Mouse (Mus musculus) lung, embryonic 14.5 days (tissue): ENCODE measurements around the gene Stk38l. TPM values are rescaled to one million over a fixed set of nuclear protein-coding genes. Genes with fewer than 3 reads are reported as not detected.
A peak's percentile ranks its signal among the peaks of the same experiment; 100 is the strongest.

Experiments used
- ATAC-seq: fragments of 200-750 bp; cut with Nextera tagmentation; 2 replicates; pipeline ENCODE4 v1.8.0; 2017; ENCODE audit warnings: mild to moderate bottlenecking, moderate TSS enrichment, moderate library complexity; ENCODE audit not compliant: insufficient read depth
- DNase-seq: peaks from one replicate; pipeline ENCODE4 v3.0.0-alpha.2; 2015
- H3K27ac ChIP-seq: fragments of 300-500 bp; sonication (generic); 2 replicates; pipeline ENCODE4 v1.5.1; 2014; ENCODE audit warnings: low read depth, mild to moderate bottlenecking, moderate library complexity
- H3K27me3 ChIP-seq: fragments of 300-500 bp; sonication (generic); 2 replicates; pipeline ENCODE4 v1.6.1; 2014; ENCODE audit warnings: low read length, control low read depth; ENCODE audit not compliant: insufficient read depth
- H3K36me3 ChIP-seq: fragments of 300-500 bp; sonication (generic); 2 replicates; pipeline ENCODE4 v1.6.1; 2014; ENCODE audit warnings: control low read depth; ENCODE audit not compliant: insufficient read depth
- H3K4me1 ChIP-seq: fragments of 300-500 bp; sonication (generic); 2 replicates; pipeline ENCODE4 v1.6.1; 2014; ENCODE audit warnings: antibody characterized with exemption, control low read depth; ENCODE audit not compliant: insufficient read depth
- H3K4me2 ChIP-seq: fragments of 300-500 bp; sonication (generic); 2 replicates; pipeline ENCODE4 v1.6.1; 2014; ENCODE audit warnings: mild to moderate bottlenecking
- H3K4me3 ChIP-seq: fragments of 300-500 bp; sonication (generic); 2 replicates; pipeline ENCODE4 v1.5.1; 2014; ENCODE audit warnings: low read depth, low read length
- H3K9ac ChIP-seq: fragments of 300-500 bp; sonication (generic); 2 replicates; pipeline ENCODE4 v1.6.1; 2014
- H3K9me3 ChIP-seq: fragments of 300-500 bp; sonication (generic); 2 replicates; pipeline ENCODE4 v1.6.1; 2016; ENCODE audit warnings: low read depth, low read length, control low read depth
- CTCF ChIP-seq: IDR thresholded peaks from 2 replicates; pipeline ENCODE4 v1.5.1; 2016; ENCODE audit warnings: antibody characterized with exemption, low read depth
- WGBS: fragments of 180-500 bp; shearing (Covaris S2); extraction: QIAGEN DNeasy Blood & Tissue Kit; methylation state at CpG from one replicate; pipeline ENCODE4 v1.1.7; 2014; 5-methylcytosine and 5-hydroxymethylcytosine counted together
- polyA plus RNA-seq: library from polyadenylated mRNA; unstranded; fragments of >200 nt; fragmentation: Nextera tagmentation; extraction: Ambion mirVana; gene quantifications from 2 replicates; pipeline ENCODE4 v1.2.1, GENCODE M21; 2014

Gene Stk38l
- polyA plus RNA-seq, 1 experiment from 2014 or later: 15.6 TPM

- ATAC-seq (no peak; the same call in 1 of the 2 replicates), DNase-seq (no peak)
- Histone ChIP-seq H3K4me3 (peak overlapping the region; percentile 54), H3K4me1 (no peaks in the 10 kb centered on the region), H3K4me2 (peak overlapping the region; percentile 76), H3K27ac (no peak overlapping the region), H3K27me3 (no peaks in the 10 kb centered on the region), H3K36me3 (no peaks in the 10 kb centered on the region), H3K9ac (peak overlapping the region; percentile 75), H3K9me3 (no peaks in the 10 kb centered on the region)
- no peak for TF ChIP-seq CTCF
- WGBS: 12% methylated on average over 22 of the region's 22 CpGs
Measured at GRCm38 (mm10) chr6:146795166-146795923, 70.5 kb downstream of the Stk38l start.

- TF ChIP-seq CTCF: 0 out of 2 replicates have a peak, but pooled peaks have one; percentile 2
- peak; percentile 93 for DNase-seq
- Histone ChIP-seq H3K27me3 (no peaks in the 10 kb centered on the region), H3K4me2 (peak within 1 kb of the TSS; percentile 76), H3K9me3 (no peaks in the 10 kb centered on the region), H3K27ac (no peak within 1 kb of the TSS), H3K9ac (peak within 1 kb of the TSS; percentile 75), H3K4me3 (peak within 1 kb of the TSS; percentile 54), H3K4me1 (no peaks in the 10 kb centered on the region), H3K36me3 (no peaks in the 10 kb centered on the region)
- peak; percentile 99 for ATAC-seq
- 1% methylated on average over 36 of the region's 36 CpGs for WGBS
Measured at GRCm38 (mm10) chr6:146795924-146796545, 71.2 kb downstream of the Stk38l start, which contains the start of gene Arntl2. Gene Arntl2 (plus strand): TSS chr6:146796055.

GRCm38 (mm10) chr6:146797446-146797845 lies 72.7 kb downstream of the Stk38l start:
- no peak for TF ChIP-seq CTCF
- ATAC-seq: no peak
- Histone ChIP-seq H3K4me3 (no peak overlapping the region), H3K27me3 (no peaks in the 10 kb centered on the region), H3K36me3 (no peaks in the 10 kb centered on the region), H3K4me1 (no peaks in the 10 kb centered on the region), H3K9ac (no peak overlapping the region), H3K27ac (no peak overlapping the region), H3K4me2 (no peak overlapping the region), H3K9me3 (no peaks in the 10 kb centered on the region)
- 66% methylated on average over 5 of the region's 5 CpGs for WGBS
- no peak for DNase-seq

- no peak overlapping the region for H3K4me3 ChIP-seq
- no peaks in the 10 kb centered on the region for H3K27me3 ChIP-seq
- no peaks in the 10 kb centered on the region for H3K9me3 ChIP-seq
- ATAC-seq (no peak), DNase-seq (no peak)
- no peak overlapping the region for H3K9ac ChIP-seq
- H3K4me1 ChIP-seq: no peaks in the 10 kb centered on the region
- no peak overlapping the region for H3K4me2 ChIP-seq
- no peak overlapping the region for H3K27ac ChIP-seq
- TF ChIP-seq CTCF: no peak
- H3K36me3 ChIP-seq: peaks cover 15% of the 10 kb centered on the region; the same call in 1 of the 2 replicates
- 83% methylated on average over 6 of the region's 6 CpGs for WGBS
Measured at GRCm38 (mm10) chr6:146809991-146810390, 85.2 kb downstream of the Stk38l start.

GRCm38 (mm10) chr6:146813007-146813406 lies 88.2 kb downstream of the Stk38l start:
- 83% methylated on average over 5 of the region's 5 CpGs for WGBS
- H3K36me3 ChIP-seq: peaks cover 15% of the 10 kb centered on the region; the same call in 1 of the 2 replicates
- H3K4me2 ChIP-seq: no peak overlapping the region
- H3K4me3 ChIP-seq: no peak overlapping the region
- ATAC-seq: no peak
- no peaks in the 10 kb centered on the region for H3K9me3 ChIP-seq
- no peak overlapping the region for H3K27ac ChIP-seq
- no peak for DNase-seq
- no peak for TF ChIP-seq CTCF
- H3K9ac ChIP-seq: no peak overlapping the region
- H3K27me3 ChIP-seq: no peaks in the 10 kb centered on the region
- no peaks in the 10 kb centered on the region for H3K4me1 ChIP-seq

- TF ChIP-seq CTCF: no peak
- WGBS: 81% methylated on average over 29 of the region's 29 CpGs
- H3K27me3 ChIP-seq: no peaks in the 10 kb centered on the region
- H3K9me3 ChIP-seq: no peaks in the 10 kb centered on the region
- DNase-seq (no peak), ATAC-seq (no peak)
- no peak overlapping the region for H3K9ac ChIP-seq
- H3K4me2 ChIP-seq: no peak overlapping the region
- H3K36me3 ChIP-seq: no peaks in the 10 kb centered on the region
- H3K4me1 ChIP-seq: no peaks in the 10 kb centered on the region
- H3K4me3 ChIP-seq: no peak overlapping the region
- no peak overlapping the region for H3K27ac ChIP-seq
Measured at GRCm38 (mm10) chr6:146820177-146820965, 95.6 kb downstream of the Stk38l start.
